Mouse (Mus musculus) cortical plate, adult 2 months (tissue): Measurements from ENCODE around the gene Gm21977. TPM values are rescaled to one million over a fixed set of nuclear protein-coding genes. Genes with fewer than 3 reads are reported as not detected.
"Not testable (repeated sequence)": the region's sequence is repeated elsewhere in the genome, so short reads cannot be mapped to it uniquely, and the experiment has no call there.

ENCODE experiments used
- H3K27ac ChIP-seq: fragments of 200-500 bp; 2 replicates; pipeline ENCODE4 v1.5.1; 2012; ENCODE audit warnings: low read length, control low read depth, inconsistent platforms; ENCODE audit not compliant: insufficient read depth
- H3K4me1 ChIP-seq: fragments of 200-500 bp; 2 replicates; pipeline ENCODE4 v1.6.1; 2011; ENCODE audit warnings: low read length; ENCODE audit not compliant: control insufficient read depth, insufficient read depth
- H3K4me3 ChIP-seq: fragments of 200-500 bp; 2 replicates; pipeline ENCODE4 v1.5.1; 2011; ENCODE audit warnings: mild to moderate bottlenecking, low read length, control low read depth; ENCODE audit not compliant: insufficient read depth
- polyA plus RNA-seq: library from polyadenylated mRNA; depleted of rRNA; stranded (reverse); fragments of >200 nt; gene quantifications from 2 replicates; pipeline ENCODE4 v1.2.3, GENCODE M21; 2012; rRNA removed

Gene Gm21977
- not detected in 2 replicates for polyA plus RNA-seq

- H3K4me1 ChIP-seq, H3K4me3 ChIP-seq, H3K27ac ChIP-seq: not testable (repeated sequence)
Observed at GRCm38 (mm10) chr14:42853377-42853776, at the start of gene Gm21977. Gm21977 (minus strand) TSS chr14:42853477.

Other genes with a start within 250 kb of the Gm21977 start
- gene Gm3633, start 211.6 kb downstream of the Gm21977 start, polyA plus RNA-seq, result not detected in 2 replicates
- not detected in 2 replicates for gene Gm10378, start 197.5 kb downstream of the Gm21977 start, polyA plus RNA-seq
- gene Gm3015, start 84.7 kb downstream of the Gm21977 start, polyA plus RNA-seq, result not detected in 2 replicates
- gene Gm10377, start 55.5 kb downstream of the Gm21977 start, polyA plus RNA-seq, result not detected in 2 replicates
- not detected in 2 replicates for gene Gm8082, start 140.1 kb upstream of the Gm21977 start, polyA plus RNA-seq
- not detected in 2 replicates for gene Gm10376, start 162.2 kb upstream of the Gm21977 start, polyA plus RNA-seq
- not detected in 2 replicates for gene Gm8094, start 223.2 kb upstream of the Gm21977 start, polyA plus RNA-seq
- gene Gm8104, start 247.1 kb upstream of the Gm21977 start, polyA plus RNA-seq, result 0.08 TPM in 2 replicates